Mouse (Mus musculus) adrenal gland, postnatal 25 days (tissue): ENCODE results near the gene Gm49450. TPM values are rescaled to one million over a fixed set of nuclear protein-coding genes. Genes with fewer than 3 reads are reported as not detected.
"Not testable (repeated sequence)": the region's sequence is repeated elsewhere in the genome, so short reads cannot be mapped to it uniquely, and the experiment has no call there.

Experiments used
- DNase-seq: peaks from one replicate; pipeline ENCODE4 v3.0.0; 2021; ENCODE audit warnings: mixed read lengths
- total RNA-seq: library from RNA; stranded (reverse); gene quantifications from 2 replicates; pipeline ENCODE4 v1.2.3, GENCODE M21; 2021

The Gm49450 gene
- total RNA-seq, 1 experiment from 2014 or later, result not detected

- DNase-seq, result no peak
Measured at GRCm38 (mm10) chr15:98954425-98955253, 1.3 kb upstream of the Gm49450 start.

- DNase-seq, result peak; percentile 69
Measured at GRCm38 (mm10) chr15:98952751-98953400, 475 bp downstream of the Gm49450 start.

GRCm38 (mm10) chr15:98952063-98952455, 1.3 kb downstream of the Gm49450 start:
- no peak for DNase-seq

GRCm38 (mm10) chr15:98951122-98952062, 2.0 kb downstream of the Gm49450 start:
- DNase-seq, result not testable (repeated sequence)

GRCm38 (mm10) chr15:98949607-98949892, 3.8 kb downstream of the Gm49450 start:
- DNase-seq, result no peak

GRCm38 (mm10) chr15:98948857-98949606, 4.3 kb downstream of the Gm49450 start:
- DNase-seq, result no peak

- DNase-seq, result no peak
Measured at GRCm38 (mm10) chr15:98948382-98948781, 5.0 kb downstream of the Gm49450 start.

- DNase-seq, result no peak
Measured at GRCm38 (mm10) chr15:98947884-98948283, 5.5 kb downstream of the Gm49450 start.

- DNase-seq, result no peak
Measured at GRCm38 (mm10) chr15:98943133-98943532, 10.2 kb downstream of the Gm49450 start.

- DNase-seq, result no peak
Measured at GRCm38 (mm10) chr15:98942081-98942480, 11.3 kb downstream of the Gm49450 start.

- DNase-seq, result no peak
Measured at GRCm38 (mm10) chr15:98941539-98941938, 11.8 kb downstream of the Gm49450 start.

- peak; percentile 46 for DNase-seq
Measured at GRCm38 (mm10) chr15:98940816-98941215, 12.5 kb downstream of the Gm49450 start.

GRCm38 (mm10) chr15:98934217-98934839, 19.0 kb downstream of the Gm49450 start, which contains the start of gene Tuba1b:
Gene Tuba1b, minus strand, starts transcription at chr15:98934565.
- peak; percentile 93 for DNase-seq

GRCm38 (mm10) chr15:98933833-98934216, 19.5 kb downstream of the Gm49450 start:
- peak; percentile 96 for DNase-seq

- not testable (repeated sequence) for DNase-seq
Measured at GRCm38 (mm10) chr15:98933004-98933671, 20.2 kb downstream of the Gm49450 start.

- no peak for DNase-seq
Measured at GRCm38 (mm10) chr15:98930998-98931397, 22.4 kb downstream of the Gm49450 start.

GRCm38 (mm10) chr15:98930017-98930734, 23.2 kb downstream of the Gm49450 start:
- no peak for DNase-seq

GRCm38 (mm10) chr15:98928598-98929240, 24.6 kb downstream of the Gm49450 start:
- peak; percentile 69 for DNase-seq

- no peak for DNase-seq
Measured at GRCm38 (mm10) chr15:98927566-98927965, 25.8 kb downstream of the Gm49450 start.

GRCm38 (mm10) chr15:98924682-98925081, 28.7 kb downstream of the Gm49450 start:
- no peak for DNase-seq
